Mouse (Mus musculus) forebrain, postnatal 0 days (tissue): ENCODE measurements at regions not wholly inside any gene's neighbourhood (a gene's known extent, or its start where the extent isn't known, plus 50 kb on each side); places are given as distances from the start of the nearest gene placed in this dataset.

ENCODE experiments used
- ATAC-seq: fragments of 200-750 bp; cut with Nextera tagmentation; 2 replicates; pipeline ENCODE4 v1.8.0; 2017; ENCODE audit warnings: mild to moderate bottlenecking, moderate library complexity
- DNase-seq: peaks from one replicate; pipeline ENCODE4 v3.0.0-alpha.2; 2015
- H3K27ac ChIP-seq: fragments of 300-500 bp; sonication (generic); 2 replicates; pipeline ENCODE4 v1.5.1; 2014; ENCODE audit warnings: low read depth, mild to moderate bottlenecking, antibody characterized with exemption, low read length, moderate library complexity, mixed read lengths
- H3K27me3 ChIP-seq: fragments of 300-500 bp; sonication (generic); 2 replicates; pipeline ENCODE4 v1.6.1; 2014; ENCODE audit warnings: mild to moderate bottlenecking, low read length, mixed read lengths; ENCODE audit not compliant: insufficient read depth
- H3K36me3 ChIP-seq: fragments of 300-500 bp; sonication (generic); 2 replicates; pipeline ENCODE4 v1.6.1; 2014; ENCODE audit warnings: mild to moderate bottlenecking, moderate library complexity; ENCODE audit not compliant: insufficient read depth
- H3K4me1 ChIP-seq: fragments of 300-500 bp; sonication (generic); 2 replicates; pipeline ENCODE4 v1.6.1; 2014; ENCODE audit warnings: antibody characterized with exemption; ENCODE audit not compliant: insufficient read depth
- H3K4me2 ChIP-seq: fragments of 300-500 bp; sonication (generic); 2 replicates; pipeline ENCODE4 v1.6.1; 2014; ENCODE audit warnings: low read depth, mild to moderate bottlenecking, moderate library complexity
- H3K4me3 ChIP-seq: fragments of 300-500 bp; sonication (generic); 2 replicates; pipeline ENCODE4 v1.5.1; 2014; ENCODE audit warnings: low read depth, low read length, mixed read lengths
- H3K9ac ChIP-seq: fragments of 300-500 bp; sonication (generic); 2 replicates; pipeline ENCODE4 v1.6.1; 2014; ENCODE audit warnings: mild to moderate bottlenecking
- H3K9me3 ChIP-seq: fragments of 300-500 bp; sonication (generic); 2 replicates; pipeline ENCODE4 v1.6.1; 2016; ENCODE audit warnings: low read length
- CTCF ChIP-seq: sonication (generic); IDR thresholded peaks from 2 replicates; pipeline ENCODE4 v1.5.1; 2016; ENCODE audit warnings: antibody characterized with exemption, control low read depth, low read depth
- WGBS: fragments of 180-500 bp; shearing (Covaris S2); extraction: QIAGEN DNeasy Blood & Tissue Kit; methylation state at CpG from one replicate; pipeline ENCODE4 v1.1.7; 2014; 5-methylcytosine and 5-hydroxymethylcytosine counted together

- Histone ChIP-seq H3K36me3 (no peaks in the 10 kb centered on the region), H3K9me3 (no peaks in the 10 kb centered on the region), H3K4me2 (no peak overlapping the region), H3K9ac (no peak overlapping the region), H3K4me1 (no peaks in the 10 kb centered on the region), H3K27me3 (no peaks in the 10 kb centered on the region), H3K27ac (peak overlapping the region; percentile 75), H3K4me3 (no peak overlapping the region)
- DNase-seq (peak; percentile 85), ATAC-seq (peak; percentile 85)
- TF ChIP-seq CTCF = no peak
- WGBS = 60% methylated on average over 6 of the region's 6 CpGs
Observed at GRCm38 (mm10) chr14:105720816-105721510, 175.7 kb downstream of the Spry2 start.

- Histone ChIP-seq H3K27ac (peak overlapping the region; percentile 51), H3K27me3 (no peaks in the 10 kb centered on the region), H3K4me3 (no peak overlapping the region), H3K4me1 (no peaks in the 10 kb centered on the region), H3K9ac (no peak overlapping the region), H3K36me3 (no peaks in the 10 kb centered on the region), H3K4me2 (no peak overlapping the region), H3K9me3 (no peaks in the 10 kb centered on the region)
- WGBS = 45% methylated on average over 6 of the region's 6 CpGs
- no peak for TF ChIP-seq CTCF
- DNase-seq (peak; percentile 59), ATAC-seq (peak; percentile 61)
Observed at GRCm38 (mm10) chr14:105718676-105719441, 177.8 kb downstream of the Spry2 start.

- H3K4me2 ChIP-seq = no peak overlapping the region
- no peaks in the 10 kb centered on the region for H3K9me3 ChIP-seq
- ATAC-seq (no peak), DNase-seq (no peak)
- H3K9ac ChIP-seq = no peak overlapping the region
- no peaks in the 10 kb centered on the region for H3K4me1 ChIP-seq
- H3K4me3 ChIP-seq = no peak overlapping the region
- WGBS = 84% methylated on average over 2 of the region's 2 CpGs
- H3K27me3 ChIP-seq = no peaks in the 10 kb centered on the region
- no peaks in the 10 kb centered on the region for H3K36me3 ChIP-seq
- H3K27ac ChIP-seq = no peak overlapping the region
- no peak for TF ChIP-seq CTCF
Observed at GRCm38 (mm10) chr14:105717821-105718220, 178.8 kb downstream of the Spry2 start.

- Histone ChIP-seq H3K4me2 (no peak overlapping the region), H3K36me3 (no peaks in the 10 kb centered on the region), H3K4me1 (peaks cover 7% of the 10 kb centered on the region; the same call in 1 of the 2 replicates), H3K27ac (no peak overlapping the region), H3K4me3 (no peak overlapping the region), H3K9ac (no peak overlapping the region), H3K27me3 (no peaks in the 10 kb centered on the region), H3K9me3 (no peaks in the 10 kb centered on the region)
- TF ChIP-seq CTCF = no peak
- no peak; the same call in 1 of the 2 replicates for ATAC-seq
- peak; percentile 30 for DNase-seq
- WGBS = 44% methylated on average over 2 of the region's 2 CpGs
Observed at GRCm38 (mm10) chr14:105708691-105709090, 187.9 kb downstream of the Spry2 start.

GRCm38 (mm10) chr14:105706756-105707155 lies 189.9 kb downstream of the Spry2 start:
- Histone ChIP-seq H3K4me2 (no peak overlapping the region), H3K9me3 (no peaks in the 10 kb centered on the region), H3K36me3 (no peaks in the 10 kb centered on the region), H3K4me3 (no peak overlapping the region), H3K9ac (no peak overlapping the region), H3K27me3 (no peaks in the 10 kb centered on the region), H3K27ac (no peak overlapping the region), H3K4me1 (peaks cover 7% of the 10 kb centered on the region; the same call in 1 of the 2 replicates)
- no peak for ATAC-seq
- 96% methylated on average over 7 of the region's 7 CpGs for WGBS
- TF ChIP-seq CTCF = no peak
- DNase-seq = no peak

- 8% methylated on average over 1 of the region's 1 CpGs for WGBS
- H3K27ac ChIP-seq = no peak overlapping the region
- no peaks in the 10 kb centered on the region for H3K9me3 ChIP-seq
- no peaks in the 10 kb centered on the region for H3K27me3 ChIP-seq
- H3K4me1 ChIP-seq = no peaks in the 10 kb centered on the region
- no peak for TF ChIP-seq CTCF
- peak; percentile 66 for ATAC-seq
- no peak overlapping the region for H3K9ac ChIP-seq
- H3K4me2 ChIP-seq = no peak overlapping the region
- H3K36me3 ChIP-seq = no peaks in the 10 kb centered on the region
- H3K4me3 ChIP-seq = no peak overlapping the region
- no peak for DNase-seq
Observed at GRCm38 (mm10) chr14:105698616-105699015, 198.0 kb downstream of the Spry2 start.

- no peak overlapping the region for H3K9ac ChIP-seq
- ATAC-seq (no peak), DNase-seq (no peak)
- no peak overlapping the region for H3K4me2 ChIP-seq
- TF ChIP-seq CTCF = no peak
- H3K4me1 ChIP-seq = no peaks in the 10 kb centered on the region
- no peak overlapping the region for H3K27ac ChIP-seq
- no peak overlapping the region for H3K4me3 ChIP-seq
- H3K9me3 ChIP-seq = no peaks in the 10 kb centered on the region
- no peaks in the 10 kb centered on the region for H3K27me3 ChIP-seq
- 88% methylated on average over 1 of the region's 1 CpGs for WGBS
- no peaks in the 10 kb centered on the region for H3K36me3 ChIP-seq
Observed at GRCm38 (mm10) chr14:105698086-105698485, 198.5 kb downstream of the Spry2 start.
